Mouse (Mus musculus): ENCODE measurements around the gene Bpifb4. TPM values are rescaled to one million over a fixed set of nuclear protein-coding genes. Genes with fewer than 3 reads are reported as not detected.

The Bpifb4 gene
- polyA plus RNA-seq, 1 experiment from 2014 or later, result not detected

DNA sequence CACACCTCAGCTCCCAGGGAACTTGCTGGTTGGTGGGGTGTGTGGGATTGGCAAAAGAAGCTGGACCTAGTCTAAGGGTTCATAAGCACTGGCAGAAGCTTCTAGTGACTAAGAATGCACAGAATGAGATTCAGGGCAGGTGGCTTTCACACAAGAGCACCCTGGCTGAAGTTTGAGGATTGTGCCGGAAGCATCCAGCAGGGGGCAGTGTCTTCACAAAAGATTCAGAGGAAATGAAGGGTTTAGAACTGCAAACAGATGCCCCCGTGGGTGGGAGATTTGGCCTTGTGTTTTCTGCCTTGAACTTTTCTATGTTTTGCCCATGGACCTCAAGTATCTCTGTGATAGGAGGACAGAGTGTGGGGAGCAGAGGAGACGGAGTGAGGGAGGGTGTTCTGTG, 5.5 kb downstream of the Bpifb4 start:
- no peaks in the 10 kb centered on the region for H3K9me3 ChIP-seq
- no peak overlapping the region for H3K27ac ChIP-seq (replicated peaks)
- H3K4me1 ChIP-seq, result no peaks in the 10 kb centered on the region
- H3K4me2 ChIP-seq, result no peak overlapping the region
- H3K36me3 ChIP-seq, result no peaks in the 10 kb centered on the region
- H3K27me3 ChIP-seq (replicated peaks), result peaks cover 16% of the 10 kb centered on the region
- 32% methylated on average over 3 of the region's 3 CpGs for WGBS
- H3K9ac ChIP-seq, result no peak overlapping the region
- no peak overlapping the region for H3K4me3 ChIP-seq
- ATAC-seq (ENCODE audit: extremely low read depth, insufficient number of reproducible peaks, low FRiP score, low TSS enrichment), result no peak

- H3K9ac ChIP-seq, result no peak overlapping the region
- peaks cover 16% of the 10 kb centered on the region for H3K27me3 ChIP-seq (replicated peaks)
- H3K36me3 ChIP-seq, result no peaks in the 10 kb centered on the region
- 84% methylated on average over 8 of the region's 8 CpGs for WGBS
- no peaks in the 10 kb centered on the region for H3K4me1 ChIP-seq
- H3K9me3 ChIP-seq, result no peaks in the 10 kb centered on the region
- H3K27ac ChIP-seq (replicated peaks), result no peak overlapping the region
- no peak overlapping the region for H3K4me2 ChIP-seq
- no peak for ATAC-seq (ENCODE audit: extremely low read depth, insufficient number of reproducible peaks, low FRiP score, low TSS enrichment)
- H3K4me3 ChIP-seq, result no peak overlapping the region
Observed at GRCm38 (mm10) chr2:153944567-153944966, 6.6 kb downstream of the Bpifb4 start.

DNA sequence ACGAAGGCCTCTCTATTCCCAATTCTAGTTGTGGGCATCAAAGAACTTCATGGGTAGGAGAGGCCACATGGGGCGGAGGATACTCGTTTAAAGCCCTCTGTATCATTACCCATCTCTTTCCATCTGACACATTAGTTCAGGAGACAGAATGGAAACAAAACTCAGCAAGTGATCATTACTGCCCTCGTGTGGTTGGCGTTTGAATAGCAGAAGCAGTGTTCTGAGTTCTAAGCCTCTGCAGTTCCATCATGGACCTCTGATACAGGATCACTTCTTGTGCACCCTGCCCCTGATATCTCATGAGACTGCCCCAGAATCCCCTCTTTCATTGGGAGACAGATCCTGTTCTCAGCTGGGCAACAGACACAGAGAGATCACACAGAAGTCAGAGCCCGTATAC, 14.9 kb downstream of the Bpifb4 start:
- H3K4me1 ChIP-seq, result no peaks in the 10 kb centered on the region
- no peak overlapping the region for H3K4me2 ChIP-seq
- no peak for ATAC-seq (ENCODE audit: extremely low read depth, insufficient number of reproducible peaks, low FRiP score, low TSS enrichment)
- no peaks in the 10 kb centered on the region for H3K9me3 ChIP-seq
- no peak overlapping the region for H3K9ac ChIP-seq
- H3K27me3 ChIP-seq (replicated peaks), result peaks cover 8% of the 10 kb centered on the region; the same call in 1 of the 2 replicates
- 22% methylated on average over 6 of the region's 6 CpGs for WGBS
- H3K4me3 ChIP-seq, result no peak overlapping the region
- no peak overlapping the region for H3K27ac ChIP-seq (replicated peaks)
- H3K36me3 ChIP-seq, result no peaks in the 10 kb centered on the region

DNA sequence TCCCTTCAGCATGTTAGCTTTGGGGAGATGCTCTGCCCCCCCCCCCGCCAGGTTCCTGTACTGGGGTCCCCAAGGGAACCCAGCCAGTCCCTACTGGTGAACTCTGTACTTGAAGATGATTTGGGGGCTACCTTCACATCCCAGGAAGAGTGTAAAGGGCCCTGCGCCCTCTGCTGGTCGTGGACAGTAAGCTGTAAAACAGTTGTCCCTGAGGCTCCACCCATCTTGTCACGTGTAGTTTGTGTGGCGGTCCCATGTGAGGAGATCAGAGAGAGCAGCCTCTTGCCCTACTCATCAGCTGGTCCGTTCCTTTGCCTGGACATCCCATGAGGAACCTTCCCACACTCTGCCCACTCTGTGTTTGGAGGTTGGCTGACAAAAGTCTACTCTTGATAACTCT, 15.8 kb downstream of the Bpifb4 start:
- Histone ChIP-seq H3K9ac (no peak overlapping the region), H3K9me3 (no peaks in the 10 kb centered on the region), H3K4me2 (peak overlapping the region; percentile 16), H3K27ac (replicated peaks) (no peak overlapping the region), H3K27me3 (replicated peaks) (peaks cover 3% of the 10 kb centered on the region; the same call in 1 of the 2 replicates), H3K36me3 (no peaks in the 10 kb centered on the region), H3K4me3 (no peak overlapping the region), H3K4me1 (no peaks in the 10 kb centered on the region)
- 5% methylated on average over 6 of the region's 6 CpGs for WGBS
- ATAC-seq (ENCODE audit: extremely low read depth, insufficient number of reproducible peaks, low FRiP score, low TSS enrichment), result no peak

DNA sequence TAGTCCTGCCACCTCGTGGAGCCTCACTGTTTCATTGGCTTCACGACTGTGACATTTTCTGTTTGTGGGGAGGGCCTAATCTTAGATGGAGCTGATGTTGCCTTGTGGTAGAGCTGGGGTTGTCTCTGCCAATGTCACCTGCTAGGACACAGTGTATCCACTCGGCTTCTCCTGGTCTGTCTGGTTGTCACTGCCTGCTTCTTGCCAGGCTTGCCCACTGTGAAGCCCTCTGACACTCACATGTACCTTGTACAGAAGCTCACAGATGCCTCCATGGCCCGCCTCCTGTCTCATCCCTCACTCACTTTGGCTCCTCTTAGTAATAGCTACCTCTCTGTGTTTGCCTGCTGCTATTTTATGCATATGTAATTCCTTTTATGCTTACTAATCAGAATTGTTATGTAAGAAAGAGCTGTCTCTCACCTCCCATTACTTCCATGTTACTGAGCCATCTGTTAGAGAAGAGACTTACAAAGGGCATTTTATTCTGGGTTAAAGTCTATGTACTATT, 24.9 kb downstream of the Bpifb4 start:
- Histone ChIP-seq H3K27me3 (replicated peaks) (peaks cover 7% of the 10 kb centered on the region; the same call in 1 of the 2 replicates), H3K4me3 (no peak overlapping the region), H3K9me3 (no peaks in the 10 kb centered on the region), H3K4me2 (no peak overlapping the region), H3K4me1 (no peaks in the 10 kb centered on the region), H3K27ac (replicated peaks) (no peak overlapping the region), H3K36me3 (no peaks in the 10 kb centered on the region), H3K9ac (no peak overlapping the region)
- ATAC-seq (ENCODE audit: extremely low read depth, insufficient number of reproducible peaks, low FRiP score, low TSS enrichment), result no peak
- 61% methylated on average over 4 of the region's 4 CpGs for WGBS

GRCm38 (mm10) chr2:153963334-153963733, 25.3 kb downstream of the Bpifb4 start:
- Histone ChIP-seq H3K27me3 (replicated peaks) (peaks cover 7% of the 10 kb centered on the region; the same call in 1 of the 2 replicates), H3K9ac (no peak overlapping the region), H3K36me3 (no peaks in the 10 kb centered on the region), H3K4me1 (no peaks in the 10 kb centered on the region), H3K9me3 (no peaks in the 10 kb centered on the region), H3K4me2 (no peak overlapping the region), H3K27ac (replicated peaks) (no peak overlapping the region), H3K4me3 (no peak overlapping the region)
- whole genome bisulfite sequencing, result 82% methylated on average over 1 of the region's 1 CpGs
- no peak for ATAC-seq (ENCODE audit: extremely low read depth, insufficient number of reproducible peaks, low FRiP score, low TSS enrichment)

DNA sequence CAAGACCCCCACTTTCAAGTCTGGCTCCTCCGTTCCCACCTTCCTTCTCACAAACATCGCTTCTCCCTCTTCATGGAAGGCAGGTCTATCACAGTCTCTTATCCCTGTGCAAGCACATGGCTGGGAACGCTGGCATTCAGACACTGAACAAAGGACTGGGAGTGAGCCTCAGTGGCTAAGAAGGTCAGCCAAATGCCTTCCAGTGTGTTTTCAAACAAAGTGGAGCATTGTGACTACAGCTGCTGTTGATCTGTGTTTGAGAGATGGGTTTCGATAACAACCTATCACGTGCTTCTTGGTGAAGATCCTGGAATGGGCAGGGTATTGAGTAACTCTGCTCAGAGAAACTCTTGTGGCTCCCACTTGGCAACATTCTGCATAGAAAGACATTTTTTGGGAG, 32.2 kb downstream of the Bpifb4 start:
- H3K4me3 ChIP-seq, result no peak overlapping the region
- H3K27ac ChIP-seq (replicated peaks), result no peak overlapping the region
- H3K36me3 ChIP-seq, result no peaks in the 10 kb centered on the region
- H3K9me3 ChIP-seq, result no peaks in the 10 kb centered on the region
- no peak overlapping the region for H3K9ac ChIP-seq
- 77% methylated on average over 5 of the region's 5 CpGs for WGBS
- H3K4me2 ChIP-seq, result no peak overlapping the region
- no peaks in the 10 kb centered on the region for H3K4me1 ChIP-seq
- H3K27me3 ChIP-seq (replicated peaks), result no peaks in the 10 kb centered on the region; the same call in 1 of the 2 replicates
- no peak for ATAC-seq (ENCODE audit: extremely low read depth, insufficient number of reproducible peaks, low FRiP score, low TSS enrichment)

GRCm38 (mm10) chr2:153974582-153974981, 36.6 kb downstream of the Bpifb4 start, which contains the start of gene Bpifa6:
Bpifa6 (plus strand) TSS chr2:153974945.
- 54% methylated on average over 5 of the region's 5 CpGs for WGBS
- H3K9me3 ChIP-seq, result no peaks in the 10 kb centered on the region
- no peaks in the 10 kb centered on the region for H3K36me3 ChIP-seq
- no peak for ATAC-seq (ENCODE audit: extremely low read depth, insufficient number of reproducible peaks, low FRiP score, low TSS enrichment)
- no peaks in the 10 kb centered on the region for H3K4me1 ChIP-seq
- no peaks in the 10 kb centered on the region; the same call in 1 of the 2 replicates for H3K27me3 ChIP-seq (replicated peaks)
- no peak within 1 kb of the TSS for H3K4me2 ChIP-seq
- no peak within 1 kb of the TSS for H3K4me3 ChIP-seq
- no peak within 1 kb of the TSS for H3K9ac ChIP-seq
- no peak within 1 kb of the TSS for H3K27ac ChIP-seq (replicated peaks)

GRCm38 (mm10) chr2:153995770-153996169, 57.8 kb downstream of the Bpifb4 start:
- H3K4me1 ChIP-seq, result no peaks in the 10 kb centered on the region
- H3K4me2 ChIP-seq, result no peak overlapping the region
- no peaks in the 10 kb centered on the region for H3K9me3 ChIP-seq
- H3K4me3 ChIP-seq, result no peak overlapping the region
- no peak for ATAC-seq (ENCODE audit: extremely low read depth, insufficient number of reproducible peaks, low FRiP score, low TSS enrichment)
- H3K27ac ChIP-seq (replicated peaks), result no peak overlapping the region
- H3K27me3 ChIP-seq (replicated peaks), result no peaks in the 10 kb centered on the region
- 4% methylated on average over 7 of the region's 7 CpGs for WGBS
- H3K36me3 ChIP-seq, result no peaks in the 10 kb centered on the region
- H3K9ac ChIP-seq, result no peak overlapping the region

GRCm38 (mm10) chr2:154000501-154000900, 62.5 kb downstream of the Bpifb4 start:
- 0 out of 2 replicates have a peak, but pooled peaks cover 3% of the 10 kb centered on the region for H3K27me3 ChIP-seq (replicated peaks)
- 64% methylated on average over 3 of the region's 3 CpGs for WGBS
- H3K36me3 ChIP-seq, result no peaks in the 10 kb centered on the region
- no peaks in the 10 kb centered on the region for H3K4me1 ChIP-seq
- no peaks in the 10 kb centered on the region for H3K9me3 ChIP-seq
- no peak overlapping the region for H3K4me3 ChIP-seq
- H3K4me2 ChIP-seq, result no peak overlapping the region
- H3K27ac ChIP-seq (replicated peaks), result no peak overlapping the region
- no peak overlapping the region for H3K9ac ChIP-seq
- ATAC-seq (ENCODE audit: extremely low read depth, insufficient number of reproducible peaks, low FRiP score, low TSS enrichment), result no peak

DNA sequence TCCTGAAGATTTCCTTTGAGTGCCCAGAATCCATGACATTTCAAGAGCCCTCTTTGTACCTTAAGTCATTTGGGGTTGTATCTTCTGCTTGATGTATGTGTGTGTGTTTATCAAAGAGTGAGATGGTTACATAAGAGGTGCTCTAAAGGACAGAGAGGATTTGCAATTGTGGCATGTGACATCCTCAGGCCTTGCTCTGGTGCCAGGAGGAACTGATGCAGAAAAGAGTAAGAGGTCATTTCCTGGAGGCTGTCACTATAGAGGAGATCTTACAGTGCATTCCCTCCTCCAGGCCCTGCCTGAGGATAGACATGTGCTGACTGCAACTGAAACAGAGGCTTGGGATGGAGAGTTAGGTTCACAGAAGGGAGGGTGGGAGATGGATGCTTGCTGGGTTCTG, 63.0 kb downstream of the Bpifb4 start:
- ATAC-seq (ENCODE audit: extremely low read depth, insufficient number of reproducible peaks, low FRiP score, low TSS enrichment), result no peak
- H3K9ac ChIP-seq, result no peak overlapping the region

GRCm38 (mm10) chr2:154004456-154004855, 66.4 kb downstream of the Bpifb4 start:
- WGBS, result 52% methylated on average over 1 of the region's 1 CpGs
- H3K36me3 ChIP-seq, result no peaks in the 10 kb centered on the region
- ATAC-seq (ENCODE audit: extremely low read depth, insufficient number of reproducible peaks, low FRiP score, low TSS enrichment), result no peak
- no peaks in the 10 kb centered on the region for H3K9me3 ChIP-seq
- no peak overlapping the region for H3K4me3 ChIP-seq
- H3K27ac ChIP-seq (replicated peaks), result no peak overlapping the region
- H3K27me3 ChIP-seq (replicated peaks), result 0 out of 2 replicates have a peak, but pooled peaks cover 3% of the 10 kb centered on the region
- no peaks in the 10 kb centered on the region for H3K4me1 ChIP-seq
- no peak overlapping the region for H3K4me2 ChIP-seq
- no peak overlapping the region for H3K9ac ChIP-seq

More for the DNA sequence above, 63.0 kb downstream of the Bpifb4 start:
- no peak overlapping the region for H3K4me3 ChIP-seq
- no peaks in the 10 kb centered on the region for H3K9me3 ChIP-seq
- no peaks in the 10 kb centered on the region for H3K4me1 ChIP-seq
- H3K36me3 ChIP-seq, result no peaks in the 10 kb centered on the region
- H3K27ac ChIP-seq (replicated peaks), result no peak overlapping the region
- no peak overlapping the region for H3K4me2 ChIP-seq
- 0 out of 2 replicates have a peak, but pooled peaks cover 3% of the 10 kb centered on the region for H3K27me3 ChIP-seq (replicated peaks)
